Mouse (Mus musculus) C2C12 (cell line): ENCODE data around the gene Rgs3.

Source experiments
- CTCF ChIP-seq: IDR thresholded peaks from one replicate; pipeline ENCODE4 v1.5.1; 2011; ENCODE audit not compliant: control insufficient read depth, insufficient read depth, insufficient read length
- FOSL1 ChIP-seq: IDR thresholded peaks from one replicate; pipeline ENCODE4 v1.8.0; 2011; ENCODE audit warnings: mild to moderate bottlenecking, low read length; ENCODE audit not compliant: poor library complexity, insufficient read depth, severe bottlenecking
- MAX ChIP-seq: IDR thresholded peaks from one replicate; pipeline ENCODE4 v1.6.1; 2011; ENCODE audit warnings: mild to moderate bottlenecking, control low read depth
- MYOD1 ChIP-seq: IDR thresholded peaks from one replicate; pipeline ENCODE4 v1.6.1; 2011; ENCODE audit warnings: low read depth; ENCODE audit not compliant: control insufficient read depth, insufficient read length

DNA sequence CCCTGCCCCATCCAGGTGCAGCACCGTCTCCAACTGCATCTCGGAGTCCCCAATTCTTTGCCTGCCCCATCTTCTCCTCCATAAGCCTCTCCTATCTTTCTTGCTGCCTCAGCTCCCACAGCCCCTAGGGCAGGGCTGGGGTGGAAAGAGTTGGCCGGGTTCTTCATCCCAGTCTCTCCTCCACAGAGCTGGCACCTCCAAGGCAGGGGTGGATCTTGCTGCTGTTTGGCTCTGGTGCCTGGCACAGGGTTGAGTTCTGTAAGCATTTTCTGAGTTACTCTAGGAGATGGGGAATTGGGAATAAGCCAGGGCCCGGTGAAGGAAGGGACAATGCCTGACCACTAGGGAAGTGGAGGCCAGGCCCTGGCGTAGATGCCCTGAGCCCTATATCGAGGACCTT, 123.5 kb downstream of the Rgs3 start:
- TF ChIP-seq CTCF, result no peak
- TF ChIP-seq MAX, result no peak
- no peak for TF ChIP-seq MYOD1
- TF ChIP-seq FOSL1, result no peak
